Mouse (Mus musculus) right cerebral cortex, postnatal 10 days (tissue): Measurements from ENCODE around the gene Vps51.

ENCODE experiments used
- DNase-seq, 2 experiments: peaks; one replicate each; pipeline ENCODE4 v3.0.0; 2021; ENCODE audit warnings: low spot score in 2 of 2

The Vps51 gene

DNA sequence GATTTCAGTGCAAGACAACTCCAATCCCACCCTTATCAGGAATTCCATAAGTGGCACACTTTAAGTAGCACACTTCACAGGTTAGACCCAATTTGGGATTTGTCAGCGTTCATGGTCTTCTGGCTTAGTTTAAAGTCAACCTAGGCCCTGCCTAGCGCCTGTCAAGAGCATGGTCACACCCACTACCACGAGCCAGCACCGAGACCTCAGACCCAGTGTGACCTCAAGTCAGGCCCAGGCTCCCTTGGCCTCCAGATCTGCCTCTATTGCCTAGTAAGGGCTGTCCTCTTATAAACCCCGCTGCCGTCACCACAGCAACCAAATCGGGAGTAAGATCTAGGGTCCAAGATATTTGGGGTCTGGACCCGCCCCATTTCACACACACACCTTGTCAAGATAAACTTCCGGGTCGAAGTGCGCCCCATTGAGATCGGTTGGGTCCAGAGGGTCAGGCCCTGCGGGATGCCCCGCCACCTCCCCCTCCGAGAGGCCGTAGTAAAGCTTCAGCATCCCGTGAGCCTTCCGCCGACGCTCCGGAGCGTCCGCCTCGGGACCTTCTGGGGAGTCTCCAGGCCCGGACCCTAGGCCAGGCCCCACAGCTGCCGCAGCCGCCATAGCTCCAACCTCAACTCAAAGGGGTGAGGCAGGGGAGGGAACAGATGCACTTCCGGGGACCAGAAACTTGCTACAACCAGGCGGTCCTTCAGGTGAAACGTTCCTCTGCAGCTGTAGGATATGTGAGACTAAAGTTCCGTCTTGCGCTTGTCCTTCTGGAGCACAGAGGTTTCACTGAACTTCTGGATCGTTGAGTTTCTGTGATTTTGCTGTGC lies at the start of gene Vps51:
Gene Vps51, minus strand, starts transcription at position 668 of the 830 bp plus-strand sequence.
- peak; percentile 91 to 94 for DNase-seq

GRCm38 (mm10) chr19:6126289-6126688 lies 49.3 kb upstream of the Vps51 start:
- no peak for DNase-seq

DNA sequence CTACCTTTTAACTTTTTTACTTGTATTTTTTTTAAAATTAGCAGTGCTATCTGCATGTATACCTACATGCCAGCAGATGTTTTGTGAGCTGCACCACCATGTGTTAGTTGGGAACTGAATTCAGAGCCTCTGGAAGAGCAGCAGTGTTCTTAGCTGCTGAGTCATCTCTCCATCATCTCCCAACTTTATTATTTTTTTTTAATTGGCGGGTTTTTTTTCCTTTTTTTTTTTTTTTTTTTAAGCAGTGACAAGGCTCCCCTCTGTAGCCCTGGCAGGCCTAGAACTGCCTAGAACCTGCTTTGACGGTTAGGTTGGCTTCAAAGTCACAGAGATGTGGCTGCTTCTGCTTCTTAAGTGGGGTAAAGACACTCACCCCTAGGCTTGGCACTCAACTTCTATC lies 47.9 kb upstream of the Vps51 start:
- no peak for DNase-seq

DNA sequence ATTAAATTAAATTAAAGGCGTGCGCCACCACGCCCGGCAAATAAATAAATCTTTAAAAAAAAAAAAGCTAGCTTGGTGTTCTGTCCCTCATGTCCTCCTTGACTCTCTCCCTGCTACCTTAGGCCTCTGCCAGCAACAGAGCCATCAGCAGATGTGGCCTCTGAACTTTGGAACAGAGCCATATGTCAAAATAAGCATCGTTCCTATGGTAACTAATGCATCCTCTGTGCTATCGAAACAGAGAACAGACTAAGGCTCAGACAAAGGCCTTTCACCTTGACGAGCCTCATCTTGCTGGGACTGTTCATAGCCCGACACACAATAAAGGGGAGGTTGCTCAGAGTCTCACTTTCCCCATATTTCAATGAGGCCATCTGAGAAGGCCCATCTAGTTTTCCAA lies 46.3 kb upstream of the Vps51 start:
- DNase-seq = no peak

DNA sequence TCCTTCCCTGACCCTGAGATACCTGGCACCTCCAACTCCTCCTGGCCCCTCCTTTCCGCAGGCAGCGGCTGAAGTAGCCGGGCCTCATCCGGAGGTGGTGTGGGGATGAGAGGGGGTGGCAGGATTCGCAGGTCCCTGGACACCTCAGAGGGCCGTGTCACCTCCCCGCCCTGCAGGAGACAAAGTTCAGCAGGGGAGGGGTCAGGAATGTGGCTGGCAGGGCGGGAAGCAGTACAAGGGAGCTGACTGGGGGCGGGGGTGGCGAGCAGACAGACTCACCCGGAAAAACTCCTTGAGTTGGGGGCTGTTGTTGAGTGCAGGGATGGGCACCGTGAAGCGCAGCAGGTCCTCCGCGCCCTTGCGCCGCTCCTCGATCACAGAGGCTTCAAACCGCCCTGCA lies 44.7 kb upstream of the Vps51 start:
- DNase-seq = no peak

GRCm38 (mm10) chr19:6118677-6119185 lies 41.7 kb upstream of the Vps51 start:
- peak; percentile 47 to 59 for DNase-seq

- peak; percentile 94 for DNase-seq
These were observed 41.1 kb upstream of the Vps51 start, which contains the start of gene Sac3d1 for GRCm38 (mm10) chr19:6117986-6118676. Sac3d1 (minus strand) TSS chr19:6118650.

GRCm38 (mm10) chr19:6117346-6117985 lies 40.4 kb upstream of the Vps51 start:
- peak in 1 of 2 experiments; percentile 28 for DNase-seq

DNA sequence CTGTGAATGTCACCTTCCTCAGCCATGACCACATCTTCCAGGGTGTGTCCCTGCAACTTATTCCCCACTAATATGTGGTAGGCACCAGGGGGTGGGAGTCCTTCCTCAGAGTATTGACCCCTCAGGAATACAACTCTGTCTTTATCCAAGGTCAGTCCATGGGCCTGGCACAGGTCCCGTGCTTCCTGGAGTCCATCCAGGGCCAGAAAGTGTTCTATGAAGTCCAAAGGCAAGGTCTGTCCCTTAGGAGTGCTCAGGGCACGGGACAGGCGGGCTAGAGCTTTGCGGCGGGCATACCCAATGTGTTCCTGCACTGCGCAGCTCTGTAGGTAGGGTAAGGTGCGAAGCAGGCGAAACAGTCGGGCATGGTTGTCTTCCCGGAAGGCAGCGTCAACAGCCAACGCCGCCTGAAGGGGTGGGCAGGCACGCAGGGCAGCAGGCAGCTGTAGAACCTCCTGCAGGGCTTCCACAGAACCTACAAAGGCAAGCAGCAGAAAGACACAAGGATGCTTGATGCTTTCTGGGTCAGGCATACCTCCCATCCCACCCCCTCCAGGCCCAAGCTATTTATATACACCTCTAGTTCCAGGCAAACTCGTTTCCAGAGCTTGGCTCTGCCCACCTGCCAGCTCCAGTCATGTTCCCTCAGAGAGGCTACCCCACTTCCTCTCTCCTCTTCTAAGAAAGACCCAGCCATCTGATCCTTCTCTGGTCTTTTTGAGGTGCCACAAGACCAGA lies 39.3 kb upstream of the Vps51 start:
- peak in 1 of 2 experiments; percentile 41 for DNase-seq

GRCm38 (mm10) chr19:6113116-6113515 lies 36.1 kb upstream of the Vps51 start:
- no peak for DNase-seq

- no peak for DNase-seq
These were observed 28.6 kb upstream of the Vps51 start, which contains the start of gene Naaladl1 for GRCm38 (mm10) chr19:6105586-6105985. Naaladl1 (plus strand) TSS chr19:6105782.

- no peak for DNase-seq
These were observed 27.4 kb upstream of the Vps51 start for GRCm38 (mm10) chr19:6104476-6104875.

GRCm38 (mm10) chr19:6102169-6102853 lies 25.3 kb upstream of the Vps51 start:
- no peak for DNase-seq

GRCm38 (mm10) chr19:6101186-6101585 lies 24.2 kb upstream of the Vps51 start:
- no peak for DNase-seq

- DNase-seq = no peak
These were observed 20.8 kb upstream of the Vps51 start for GRCm38 (mm10) chr19:6097847-6098246.

GRCm38 (mm10) chr19:6094119-6094518 lies 17.1 kb upstream of the Vps51 start, which contains the start of gene AC131692.1:
AC131692.1 (plus strand) TSS chr19:6094419.
- DNase-seq = no peak

DNA sequence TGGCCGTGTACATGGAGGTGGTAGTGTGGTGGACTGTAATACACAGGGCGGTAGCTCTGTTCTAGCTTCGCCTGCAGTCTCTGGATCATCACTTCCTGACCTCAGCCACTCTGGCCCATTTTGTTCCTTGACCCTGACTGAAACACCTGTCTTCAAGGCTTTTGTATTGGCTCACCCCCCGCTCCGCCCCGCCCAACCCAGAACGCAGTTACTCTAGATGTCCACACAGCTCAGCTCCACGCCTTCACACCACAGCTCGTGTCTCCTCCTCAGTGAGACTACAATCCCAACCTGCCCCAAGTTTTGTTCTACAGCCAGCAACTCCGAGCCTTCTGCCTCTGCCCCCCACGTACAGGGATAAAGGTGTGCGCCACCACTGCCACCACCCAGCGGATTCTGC lies 11.8 kb upstream of the Vps51 start:
- DNase-seq = peak in 1 of 2 experiments; percentile 18

DNA sequence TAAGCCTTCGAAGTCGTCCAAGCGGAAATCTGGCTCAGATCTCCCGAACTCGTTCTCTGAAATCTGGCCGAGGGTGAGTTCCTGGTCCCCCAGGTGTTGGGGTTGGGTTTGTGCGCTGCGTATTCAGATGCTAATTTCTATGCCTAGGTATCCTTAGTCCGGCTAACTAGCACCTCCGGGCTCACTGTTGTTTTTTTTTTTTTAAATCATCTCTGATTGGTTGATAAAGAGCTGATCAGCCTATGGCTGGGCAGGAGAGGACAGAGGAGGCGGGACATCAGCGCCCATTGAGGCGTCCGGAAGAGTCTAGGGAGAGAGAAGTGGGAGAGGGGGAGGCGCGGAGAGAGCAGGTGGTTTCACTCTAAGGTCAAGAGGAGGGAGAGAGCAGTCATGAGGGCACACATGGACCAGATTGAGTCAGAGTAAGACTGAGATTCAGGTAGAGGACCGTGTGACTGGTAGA lies 8.4 kb upstream of the Vps51 start:
- DNase-seq = peak; percentile 63 to 64

DNA sequence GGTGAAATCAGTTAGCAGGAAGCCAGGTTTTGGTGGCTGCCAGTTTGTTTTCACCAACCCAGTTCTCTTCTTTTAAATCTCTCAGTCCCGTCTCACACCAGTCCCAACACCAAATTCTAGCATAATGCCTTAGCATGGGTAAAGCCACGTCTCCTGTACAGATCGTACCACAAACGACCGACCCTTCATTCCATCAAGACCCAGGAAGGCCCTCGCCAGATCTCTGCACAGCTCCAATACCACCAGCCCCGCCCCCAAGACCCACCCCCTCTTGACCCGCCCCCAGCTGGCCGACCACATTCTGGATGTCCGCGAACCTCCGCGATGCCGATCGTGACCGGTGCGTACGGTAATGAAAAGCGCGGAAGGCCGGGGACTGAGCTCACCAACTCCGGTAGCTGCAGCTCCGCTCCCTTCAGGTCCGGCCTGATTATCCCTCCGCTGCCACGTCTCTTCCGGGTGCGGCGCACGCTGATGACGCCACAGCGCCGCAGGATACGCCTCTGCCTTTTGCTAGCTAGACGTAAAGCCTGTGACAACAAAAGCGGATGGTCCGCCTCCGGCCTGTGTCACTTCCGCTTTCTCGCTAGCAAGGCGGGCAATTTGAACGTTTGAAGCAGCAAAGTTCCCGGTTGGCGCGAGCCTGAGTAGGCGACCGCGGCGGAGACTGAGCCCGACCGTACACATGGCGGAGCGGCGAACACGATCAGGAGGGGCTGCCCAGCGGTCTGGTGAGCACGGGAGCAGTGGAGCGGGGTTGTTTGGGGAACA lies 7.6 kb upstream of the Vps51 start, which contains the start of the genes Zfpl1 and Cdca5:
Gene Zfpl1, minus strand, starts transcription at position 479 of the 771 bp plus-strand sequence.
Gene Cdca5, plus strand, starts transcription at position 506 of the 771 bp plus-strand sequence.
- DNase-seq = peak; percentile 98 to 99

DNA sequence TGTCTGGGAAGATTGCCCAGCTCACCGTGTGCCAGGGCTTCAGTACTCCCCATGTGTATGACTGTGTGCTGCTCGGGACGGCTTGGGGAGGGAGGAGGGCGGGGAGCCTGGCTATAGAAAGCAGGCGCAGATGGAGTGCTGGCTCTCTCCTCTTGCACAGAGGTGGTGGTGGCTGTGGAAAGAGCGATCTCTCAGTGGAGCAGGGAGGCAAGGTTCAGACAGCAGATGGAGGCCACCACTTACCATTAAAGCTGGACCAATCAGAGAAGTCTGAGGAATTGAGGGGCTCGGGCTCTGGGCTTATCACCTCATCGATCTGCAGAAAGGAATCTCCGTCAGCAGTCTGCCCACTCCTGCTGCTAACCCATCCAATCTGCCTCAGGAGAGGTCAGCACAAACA lies 5.1 kb upstream of the Vps51 start, which contains the start of gene Gm28374:
Gene Gm28374, minus strand, starts transcription at position 101 of the 400 bp plus-strand sequence.
- no peak for DNase-seq
